Mouse (Mus musculus): Measurements from ENCODE around the gene AF366264. TPM values are rescaled to one million over a fixed set of nuclear protein-coding genes. Genes with fewer than 3 reads are reported as not detected.
"Not testable (repeated sequence)": the region's sequence is repeated elsewhere in the genome, so short reads cannot be mapped to it uniquely, and the experiment has no call there.

AF366264 gene
- not detected in 2 replicates for polyA plus RNA-seq (2012; rRNA removed)
- polyA plus RNA-seq (2014; fragmentation: Nextera tagmentation; extraction: Ambion mirVana): not detected in 2 replicates

GRCm38 (mm10) chr8:13838289-13838688 lies at the start of gene AF366264:
AF366264 (minus strand) TSS chr8:13838389.
- 84% methylated on average over 5 of the region's 5 CpGs for WGBS

GRCm38 (mm10) chr8:13843286-13843685 lies 5.1 kb upstream of the AF366264 start:
- DNase-seq (ENCODE audit: low spot score): not testable (repeated sequence)
- 85% methylated on average over 1 of the region's 1 CpGs for WGBS

More at GRCm38 (mm10) chr8:13838289-13838688, at the start of gene AF366264:
- H3K4me2 ChIP-seq (replicated peaks; ENCODE audit: low read depth, low read length, severe bottlenecking); ATAC-seq (ENCODE audit: low FRiP score, low read depth); DNase-seq (ENCODE audit: low spot score); H3K27ac ChIP-seq (replicated peaks; ENCODE audit: low read depth, low read length); H3K36me3 ChIP-seq (ENCODE audit: control insufficient read depth, insufficient read depth, low read length); H3K9ac ChIP-seq (ENCODE audit: low read depth, low read length, severe bottlenecking); H3K9me3 ChIP-seq (ENCODE audit: control insufficient read depth, low read length); H3K4me3 ChIP-seq (replicated peaks; ENCODE audit: low read length); H3K4me1 ChIP-seq (ENCODE audit: control insufficient read depth, insufficient read depth, low read length); H3K27me3 ChIP-seq (ENCODE audit: control insufficient read depth, insufficient read depth, low read length): not testable (repeated sequence)

GRCm38 (mm10) chr8:13828598-13829172 lies 9.5 kb downstream of the AF366264 start:
- Histone ChIP-seq H3K36me3 (ENCODE audit: control insufficient read depth, insufficient read depth, low read length) (no peaks in the 10 kb centered on the region), H3K4me3 (replicated peaks; ENCODE audit: low read length) (no peak overlapping the region), H3K9ac (ENCODE audit: low read depth, low read length, severe bottlenecking) (no peak overlapping the region), H3K4me1 (ENCODE audit: control insufficient read depth, insufficient read depth, low read length) (no peaks in the 10 kb centered on the region), H3K27ac (replicated peaks; ENCODE audit: low read depth, low read length) (no peak overlapping the region), H3K9me3 (ENCODE audit: control insufficient read depth, low read length) (no peaks in the 10 kb centered on the region), H3K27me3 (ENCODE audit: control insufficient read depth, insufficient read depth, low read length) (no peaks in the 10 kb centered on the region), H3K4me2 (replicated peaks; ENCODE audit: low read depth, low read length, severe bottlenecking) (no peak overlapping the region)
- WGBS: 70% methylated on average over 7 of the region's 7 CpGs
- ATAC-seq (ENCODE audit: low FRiP score, low read depth): no peak
- no peak for TF ChIP-seq POLR2A (IDR thresholded peaks at IDR 0.05; ENCODE audit: borderline replicate concordance, extremely low read depth, insufficient read depth, insufficient read length)
- no peak for DNase-seq (ENCODE audit: low spot score)

More at GRCm38 (mm10) chr8:13843286-13843685, 5.1 kb upstream of the AF366264 start:
- H3K4me1 ChIP-seq (ENCODE audit: control insufficient read depth, insufficient read depth, low read length); H3K9me3 ChIP-seq (ENCODE audit: control insufficient read depth, low read length); H3K27ac ChIP-seq (replicated peaks; ENCODE audit: low read depth, low read length); H3K27me3 ChIP-seq (ENCODE audit: control insufficient read depth, insufficient read depth, low read length); H3K36me3 ChIP-seq (ENCODE audit: control insufficient read depth, insufficient read depth, low read length); H3K4me2 ChIP-seq (replicated peaks; ENCODE audit: low read depth, low read length, severe bottlenecking); H3K4me3 ChIP-seq (replicated peaks; ENCODE audit: low read length); H3K9ac ChIP-seq (ENCODE audit: low read depth, low read length, severe bottlenecking); ATAC-seq (ENCODE audit: low FRiP score, low read depth): not testable (repeated sequence)

- no peaks in the 10 kb centered on the region for H3K27me3 ChIP-seq (ENCODE audit: control insufficient read depth, insufficient read depth, low read length)
- no peak overlapping the region for H3K4me2 ChIP-seq (replicated peaks; ENCODE audit: low read depth, low read length, severe bottlenecking)
- no peak for TF ChIP-seq POLR2A (IDR thresholded peaks at IDR 0.05; ENCODE audit: borderline replicate concordance, extremely low read depth, insufficient read depth, insufficient read length)
- no peaks in the 10 kb centered on the region for H3K9me3 ChIP-seq (ENCODE audit: control insufficient read depth, low read length)
- no peak overlapping the region for H3K27ac ChIP-seq (replicated peaks; ENCODE audit: low read depth, low read length)
- no peak for DNase-seq (ENCODE audit: low spot score)
- no peak overlapping the region for H3K9ac ChIP-seq (ENCODE audit: low read depth, low read length, severe bottlenecking)
- ATAC-seq (ENCODE audit: low FRiP score, low read depth): no peak
- no peaks in the 10 kb centered on the region for H3K4me1 ChIP-seq (ENCODE audit: control insufficient read depth, insufficient read depth, low read length)
- no peak overlapping the region for H3K4me3 ChIP-seq (replicated peaks; ENCODE audit: low read length)
- H3K36me3 ChIP-seq (ENCODE audit: control insufficient read depth, insufficient read depth, low read length): peaks cover 47% of the 10 kb centered on the region
- WGBS: 89% methylated on average over 5 of the region's 5 CpGs
Measured at GRCm38 (mm10) chr8:13799566-13799965, 38.6 kb downstream of the AF366264 start.

GRCm38 (mm10) chr8:13797676-13798075 lies 40.5 kb downstream of the AF366264 start:
- no peak for ATAC-seq (ENCODE audit: low FRiP score, low read depth)
- H3K9ac ChIP-seq (ENCODE audit: low read depth, low read length, severe bottlenecking): no peak overlapping the region

GRCm38 (mm10) chr8:13793746-13794101 lies 44.5 kb downstream of the AF366264 start:
- H3K4me3 ChIP-seq (replicated peaks; ENCODE audit: low read length): no peak overlapping the region
- 89% methylated on average over 11 of the region's 11 CpGs for WGBS
- H3K4me2 ChIP-seq (replicated peaks; ENCODE audit: low read depth, low read length, severe bottlenecking): no peak overlapping the region
- no peak overlapping the region for H3K9ac ChIP-seq (ENCODE audit: low read depth, low read length, severe bottlenecking)
- H3K27me3 ChIP-seq (ENCODE audit: control insufficient read depth, insufficient read depth, low read length): no peaks in the 10 kb centered on the region
- no peak for ATAC-seq (ENCODE audit: low FRiP score, low read depth)
- DNase-seq (ENCODE audit: low spot score): no peak
- H3K27ac ChIP-seq (replicated peaks; ENCODE audit: low read depth, low read length): no peak overlapping the region
- peaks cover 72% of the 10 kb centered on the region for H3K36me3 ChIP-seq (ENCODE audit: control insufficient read depth, insufficient read depth, low read length)
- H3K4me1 ChIP-seq (ENCODE audit: control insufficient read depth, insufficient read depth, low read length): no peaks in the 10 kb centered on the region
- TF ChIP-seq POLR2A (IDR thresholded peaks at IDR 0.05; ENCODE audit: borderline replicate concordance, extremely low read depth, insufficient read depth, insufficient read length): no peak
- H3K9me3 ChIP-seq (ENCODE audit: control insufficient read depth, low read length): no peaks in the 10 kb centered on the region

More at GRCm38 (mm10) chr8:13797676-13798075, 40.5 kb downstream of the AF366264 start:
- Histone ChIP-seq H3K27me3 (ENCODE audit: control insufficient read depth, insufficient read depth, low read length) (no peaks in the 10 kb centered on the region), H3K36me3 (ENCODE audit: control insufficient read depth, insufficient read depth, low read length) (peaks cover 65% of the 10 kb centered on the region), H3K4me3 (replicated peaks; ENCODE audit: low read length) (no peak overlapping the region), H3K9me3 (ENCODE audit: control insufficient read depth, low read length) (no peaks in the 10 kb centered on the region), H3K4me2 (replicated peaks; ENCODE audit: low read depth, low read length, severe bottlenecking) (no peak overlapping the region), H3K4me1 (ENCODE audit: control insufficient read depth, insufficient read depth, low read length) (no peaks in the 10 kb centered on the region), H3K27ac (replicated peaks; ENCODE audit: low read depth, low read length) (no peak overlapping the region)
- 95% methylated on average over 5 of the region's 5 CpGs for WGBS
- TF ChIP-seq POLR2A (IDR thresholded peaks at IDR 0.05; ENCODE audit: borderline replicate concordance, extremely low read depth, insufficient read depth, insufficient read length): no peak
- DNase-seq (ENCODE audit: low spot score): no peak

Data from limb, embryonic 14.5 days (tissue).